Mouse (Mus musculus) stomach, embryonic 16.5 days (tissue): Measurements from ENCODE around the gene Htt. TPM values are rescaled to one million over a fixed set of nuclear protein-coding genes. Genes with fewer than 3 reads are reported as not detected.
A peak's percentile ranks its signal among the peaks of the same experiment; 100 is the strongest.

ENCODE experiments used
- ATAC-seq: fragments of 200-750 bp; cut with Nextera tagmentation; 2 replicates; pipeline ENCODE4 v1.8.0; 2017; ENCODE audit warnings: moderate number of reproducible peaks, moderate TSS enrichment; ENCODE audit not compliant: insufficient read depth, low FRiP score
- H3K27ac ChIP-seq: fragments of 300-500 bp; sonication (generic); 2 replicates; pipeline ENCODE4 v1.5.1; 2014; ENCODE audit warnings: low read length
- H3K27me3 ChIP-seq: fragments of 300-500 bp; sonication (generic); 2 replicates; pipeline ENCODE4 v1.6.1; 2014; ENCODE audit warnings: low read length, control low read depth, mixed read lengths; ENCODE audit not compliant: control insufficient read depth, insufficient read depth
- H3K36me3 ChIP-seq: fragments of 300-500 bp; sonication (generic); 2 replicates; pipeline ENCODE4 v1.6.1; 2014; ENCODE audit warnings: low read length; ENCODE audit not compliant: control insufficient read depth, insufficient read depth
- H3K4me1 ChIP-seq: fragments of 300-500 bp; sonication (generic); 2 replicates; pipeline ENCODE4 v1.6.1; 2014; ENCODE audit warnings: low read length, control low read depth, mixed read lengths; ENCODE audit not compliant: control insufficient read depth, insufficient read depth
- H3K4me2 ChIP-seq: fragments of 300-500 bp; sonication (generic); 2 replicates; pipeline ENCODE4 v1.6.1; 2014; ENCODE audit warnings: low read depth, low read length, mixed read lengths
- H3K4me3 ChIP-seq: fragments of 300-500 bp; sonication (generic); replicated peaks from 2 replicates; pipeline ENCODE4 v1.5.1; 2014; ENCODE audit warnings: mild to moderate bottlenecking, low read length
- H3K9ac ChIP-seq: fragments of 300-500 bp; sonication (generic); 2 replicates; pipeline ENCODE4 v1.6.1; 2014; ENCODE audit warnings: low read length
- H3K9me3 ChIP-seq: fragments of 300-500 bp; sonication (generic); replicated peaks from 2 replicates; pipeline ENCODE4 v1.6.1; 2016; ENCODE audit warnings: low read length, control low read depth; ENCODE audit not compliant: control insufficient read depth
- WGBS: fragments of 180-500 bp; shearing (Covaris S2); extraction: QIAGEN DNeasy Blood & Tissue Kit; methylation state at CpG from one replicate; pipeline ENCODE4 v1.1.7; 2014; 5-methylcytosine and 5-hydroxymethylcytosine counted together
- polyA plus RNA-seq: library from polyadenylated mRNA; unstranded; fragments of >200 nt; fragmentation: Nextera tagmentation; extraction: Ambion mirVana; gene quantifications from 2 replicates; pipeline ENCODE4 v1.2.1, GENCODE M21; 2015

Htt gene
- polyA plus RNA-seq, 1 experiment from 2014 or later: 12.1 TPM

- Histone ChIP-seq H3K9ac (no peak overlapping the region), H3K4me2 (no peak overlapping the region), H3K27ac (no peak overlapping the region), H3K36me3 (no peaks in the 10 kb centered on the region), H3K9me3 (no peaks in the 10 kb centered on the region), H3K4me1 (peaks cover 7% of the 10 kb centered on the region), H3K27me3 (no peaks in the 10 kb centered on the region), H3K4me3 (no peak overlapping the region)
- no peak for ATAC-seq
- 95% methylated on average over 1 of the region's 1 CpGs for WGBS
These were observed 171.9 kb downstream of the Htt start for GRCm38 (mm10) chr5:34933461-34933860.

DNA sequence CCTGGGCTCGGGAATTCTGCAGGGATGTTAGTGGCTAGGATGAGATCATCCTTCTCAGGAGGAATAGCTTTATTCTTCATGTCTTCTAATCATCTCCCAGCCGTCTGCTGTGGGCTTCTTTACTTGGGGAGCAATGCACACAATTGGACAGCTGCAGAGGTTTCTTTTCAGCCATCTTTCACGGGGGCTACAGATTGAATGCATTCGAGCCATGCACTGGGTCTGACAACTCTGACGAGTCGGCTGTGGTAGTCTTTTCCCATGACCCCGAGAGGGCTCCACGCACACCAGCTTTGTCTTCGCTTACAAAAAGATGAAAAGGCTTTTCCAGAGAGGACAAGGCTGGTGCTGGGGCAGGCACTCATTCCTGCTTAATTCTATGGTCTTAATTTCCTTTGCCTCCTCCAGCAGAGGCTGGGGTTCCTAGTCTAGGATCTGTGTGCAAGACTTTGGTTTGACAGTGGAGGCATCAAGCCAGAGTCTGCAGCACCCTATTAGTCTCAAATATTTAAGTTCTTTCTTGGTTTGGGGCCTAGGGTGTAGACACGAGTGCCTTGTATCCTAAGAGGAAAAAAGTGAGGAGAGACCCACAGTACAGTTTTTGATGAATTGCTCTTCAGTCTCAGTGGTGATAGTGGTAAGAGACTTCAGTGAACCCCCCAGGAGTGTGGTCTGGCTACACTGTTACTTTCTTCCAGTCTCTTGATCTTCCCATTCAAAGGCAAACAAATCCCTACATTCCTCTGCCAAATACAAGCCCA lies 180.3 kb downstream of the Htt start:
- H3K27ac ChIP-seq: no peak overlapping the region
- no peak overlapping the region for H3K4me2 ChIP-seq
- no peaks in the 10 kb centered on the region for H3K36me3 ChIP-seq
- no peaks in the 10 kb centered on the region for H3K4me1 ChIP-seq
- no peak overlapping the region for H3K9ac ChIP-seq
- 60% methylated on average over 10 of the region's 10 CpGs for WGBS
- no peaks in the 10 kb centered on the region for H3K9me3 ChIP-seq
- ATAC-seq: no peak
- no peaks in the 10 kb centered on the region for H3K27me3 ChIP-seq
- no peak overlapping the region for H3K4me3 ChIP-seq

- Histone ChIP-seq H3K4me2 (no peak overlapping the region), H3K27ac (no peak overlapping the region), H3K4me1 (no peaks in the 10 kb centered on the region), H3K36me3 (no peaks in the 10 kb centered on the region), H3K9me3 (no peaks in the 10 kb centered on the region), H3K4me3 (no peak overlapping the region), H3K27me3 (no peaks in the 10 kb centered on the region), H3K9ac (no peak overlapping the region)
- WGBS: 74% methylated on average over 3 of the region's 3 CpGs
- ATAC-seq: no peak
These were observed 181.9 kb downstream of the Htt start for GRCm38 (mm10) chr5:34943428-34943827.

- H3K36me3 ChIP-seq: no peaks in the 10 kb centered on the region
- no peaks in the 10 kb centered on the region for H3K27me3 ChIP-seq
- no peaks in the 10 kb centered on the region; the same call in 1 of the 2 replicates for H3K9me3 ChIP-seq
- peaks cover 11% of the 10 kb centered on the region for H3K4me1 ChIP-seq
- H3K9ac ChIP-seq: peak within 1 kb of the TSS; percentile 95
- ATAC-seq: peak; percentile 96
- peak within 1 kb of the TSS; percentile 86 for H3K4me2 ChIP-seq
- WGBS: under 1% methylated on average over 68 of the region's 84 CpGs
- peak within 1 kb of the TSS; percentile 85 for H3K4me3 ChIP-seq
- peak within 1 kb of the TSS; percentile 87 for H3K27ac ChIP-seq
These were observed 187.6 kb downstream of the Htt start, which contains the start of gene Rgs12 for GRCm38 (mm10) chr5:34948861-34949760. TSS of gene Rgs12 (plus strand) at chr5:34949445.

DNA sequence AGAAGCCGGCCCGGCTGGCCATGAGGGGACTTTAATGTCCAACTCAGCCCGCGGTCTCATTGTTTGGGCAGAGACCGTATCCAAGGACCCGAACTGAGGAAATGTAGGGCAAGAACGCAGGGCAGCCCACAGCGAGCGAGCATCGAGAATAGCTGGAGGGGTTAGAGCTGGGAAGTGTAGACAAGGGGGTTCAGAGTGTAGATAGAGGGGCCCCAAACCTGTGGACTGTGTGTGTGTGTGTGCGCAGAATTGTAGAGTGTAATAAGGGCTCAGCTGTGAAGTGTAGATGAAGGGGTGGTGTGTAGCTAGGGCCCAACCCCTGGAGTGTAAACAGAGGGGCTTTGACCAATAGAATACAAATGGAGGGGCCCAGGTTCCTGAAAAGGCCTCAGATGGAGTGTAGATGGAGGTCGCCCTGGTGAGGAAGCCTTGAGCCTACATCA lies 188.2 kb downstream of the Htt start:
- peak overlapping the region; percentile 86 for H3K4me2 ChIP-seq
- H3K4me1 ChIP-seq: peaks cover 11% of the 10 kb centered on the region
- no peaks in the 10 kb centered on the region for H3K27me3 ChIP-seq
- H3K36me3 ChIP-seq: no peaks in the 10 kb centered on the region
- peak overlapping the region; percentile 87 for H3K27ac ChIP-seq
- WGBS: 2% methylated on average over 12 of the region's 12 CpGs
- ATAC-seq: peak; percentile 21; the same call in 1 of the 2 replicates
- peak overlapping the region; percentile 85 for H3K4me3 ChIP-seq
- no peaks in the 10 kb centered on the region; the same call in 1 of the 2 replicates for H3K9me3 ChIP-seq
- peak overlapping the region; percentile 95 for H3K9ac ChIP-seq

DNA sequence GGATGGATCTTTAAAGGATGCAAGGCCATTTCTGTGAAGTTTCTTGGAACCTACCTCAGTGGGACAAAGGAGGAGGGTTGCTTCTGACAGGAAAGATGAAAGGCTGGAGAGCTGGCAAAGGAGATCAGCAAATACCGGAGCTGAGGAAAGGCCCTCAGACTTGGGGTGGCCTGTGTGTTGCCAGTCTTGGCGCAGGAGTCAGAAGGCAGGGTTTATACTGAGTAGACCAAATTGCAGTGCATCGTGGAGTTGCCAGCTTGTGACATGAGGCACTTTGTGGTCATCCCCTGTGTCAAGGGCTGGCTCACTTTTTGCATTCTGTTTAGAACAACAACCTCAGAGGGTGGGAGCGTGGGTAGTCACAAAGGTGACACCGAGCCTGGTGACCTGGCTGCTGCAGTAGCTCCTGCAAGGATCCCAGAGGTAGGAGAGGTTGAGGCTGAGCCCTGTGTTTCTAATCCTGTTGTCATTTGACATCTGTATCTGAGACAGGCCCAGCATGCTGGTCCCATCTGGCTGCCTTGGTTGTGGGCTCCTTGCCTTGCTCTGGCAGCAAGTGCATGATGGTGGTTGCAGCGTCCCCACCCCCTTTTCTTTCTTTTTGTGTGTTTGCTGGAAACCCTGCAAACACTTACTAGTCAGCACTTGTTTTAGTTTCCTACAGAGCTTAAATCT lies 189.1 kb downstream of the Htt start:
- ATAC-seq: no peak
- Histone ChIP-seq H3K9ac (peak overlapping the region; percentile 95), H3K27me3 (no peaks in the 10 kb centered on the region), H3K27ac (peak overlapping the region; percentile 43; the same call in 1 of the 2 replicates), H3K4me2 (peak overlapping the region; percentile 86), H3K9me3 (no peaks in the 10 kb centered on the region; the same call in 1 of the 2 replicates), H3K36me3 (no peaks in the 10 kb centered on the region), H3K4me1 (peaks cover 11% of the 10 kb centered on the region), H3K4me3 (peak overlapping the region; percentile 85)
- WGBS: 59% methylated on average over 6 of the region's 6 CpGs

DNA sequence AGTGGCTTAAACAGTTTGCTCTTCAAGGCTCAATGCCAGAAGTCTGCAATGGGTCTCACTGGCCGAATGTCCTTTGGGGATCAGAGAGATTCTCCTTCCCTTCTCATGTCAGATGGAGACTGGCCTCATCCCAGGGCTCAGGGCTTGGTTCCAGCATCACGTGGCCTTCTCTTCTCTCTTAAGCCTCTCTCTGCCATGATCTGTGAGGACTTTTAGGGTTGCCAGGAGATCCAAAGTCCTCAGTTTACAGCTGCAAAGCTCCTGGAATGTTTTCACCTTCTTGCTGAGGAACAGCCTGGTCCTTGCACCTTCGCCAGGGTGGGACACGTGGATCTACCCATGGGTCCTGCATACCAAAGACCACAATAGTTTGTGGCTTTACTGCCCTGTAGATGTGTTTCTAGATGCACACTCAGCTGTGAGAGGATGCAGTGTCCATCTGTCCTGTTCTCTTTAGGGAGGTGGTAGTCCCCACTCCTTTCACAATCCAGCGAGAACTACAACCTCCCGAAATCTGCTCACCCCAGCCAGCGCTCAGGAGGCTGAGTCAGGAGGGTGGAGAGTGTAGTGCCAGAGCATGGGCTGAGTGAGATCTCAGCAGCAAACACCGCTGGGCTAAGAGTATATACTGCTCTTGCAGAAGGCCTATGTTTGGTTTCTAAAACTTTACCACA lies 189.8 kb downstream of the Htt start:
- WGBS: 80% methylated on average over 8 of the region's 8 CpGs
- H3K4me1 ChIP-seq: peaks cover 17% of the 10 kb centered on the region
- H3K4me2 ChIP-seq: peak overlapping the region; percentile 1; the same call in 1 of the 2 replicates
- no peak overlapping the region for H3K9ac ChIP-seq
- peak overlapping the region; percentile 43; the same call in 1 of the 2 replicates for H3K27ac ChIP-seq
- H3K9me3 ChIP-seq: no peaks in the 10 kb centered on the region; the same call in 1 of the 2 replicates
- no peak for ATAC-seq
- H3K4me3 ChIP-seq: no peak overlapping the region
- no peaks in the 10 kb centered on the region for H3K36me3 ChIP-seq
- H3K27me3 ChIP-seq: no peaks in the 10 kb centered on the region

DNA sequence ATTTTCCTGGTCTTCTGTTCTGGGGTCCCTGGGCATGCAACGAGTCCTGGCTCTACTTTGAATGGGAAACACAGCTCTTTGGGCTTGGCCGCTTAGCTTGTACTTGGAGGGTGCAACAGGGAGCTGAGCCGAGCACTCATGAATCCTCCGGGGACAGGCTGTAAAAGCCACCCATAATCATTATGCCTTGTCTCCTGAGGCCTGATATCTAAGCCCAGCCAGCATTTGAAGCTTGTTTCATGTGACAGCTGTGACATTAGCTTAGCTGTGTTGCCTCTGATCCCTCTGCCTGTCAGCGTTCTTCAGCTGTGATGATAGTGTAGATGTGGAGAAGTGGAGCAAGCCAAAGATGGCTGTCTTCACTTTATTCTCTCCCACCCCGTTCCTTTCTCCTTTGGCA lies 193.0 kb downstream of the Htt start:
- no peaks in the 10 kb centered on the region for H3K36me3 ChIP-seq
- no peak overlapping the region for H3K4me2 ChIP-seq
- H3K27ac ChIP-seq: no peak overlapping the region
- no peak overlapping the region for H3K4me3 ChIP-seq
- no peaks in the 10 kb centered on the region; the same call in 1 of the 2 replicates for H3K9me3 ChIP-seq
- no peak overlapping the region for H3K9ac ChIP-seq
- peaks cover 25% of the 10 kb centered on the region for H3K4me1 ChIP-seq
- no peak for ATAC-seq
- H3K27me3 ChIP-seq: no peaks in the 10 kb centered on the region
- WGBS: 76% methylated on average over 6 of the region's 6 CpGs
